Mouse (Mus musculus): ENCODE results near the gene Alyref2. TPM values are rescaled to one million over a fixed set of nuclear protein-coding genes. Genes with fewer than 3 reads are reported as not detected.
"Not testable (repeated sequence)": the region's sequence is repeated elsewhere in the genome, so short reads cannot be mapped to it uniquely, and the experiment has no call there.

Gene Alyref2
- total RNA-seq (2015) (5.1 and 5.8 TPM in 2 replicates), total RNA-seq (2017) (9.1 and 10.8 TPM in 2 replicates)

- peak; percentile 55 for ATAC-seq (replicated peaks; ENCODE audit: poor library complexity)
Observed at GRCm38 (mm10) chr1:171503250-171503591, at the start of gene Alyref2. Gene Alyref2, plus strand, starts transcription at chr1:171503478.

DNA sequence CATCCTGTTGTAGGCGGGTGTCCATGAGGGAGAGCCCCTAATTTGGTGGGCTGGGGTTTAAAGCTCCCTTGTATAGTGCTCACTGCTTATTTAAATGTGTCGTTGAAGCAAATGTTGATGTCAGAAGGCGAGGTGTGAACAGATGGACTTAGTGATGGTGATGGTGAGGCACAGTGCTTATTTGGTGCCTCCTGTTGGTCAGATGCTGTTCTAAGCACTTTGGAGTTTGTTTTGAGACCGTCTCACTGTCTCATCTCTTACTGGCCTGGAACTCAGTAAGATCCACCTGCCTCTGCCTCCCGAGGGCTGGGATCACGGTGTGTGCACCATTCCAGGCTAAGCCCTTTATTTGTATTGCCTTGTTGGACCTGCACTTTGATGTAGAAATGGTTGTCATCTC lies 48.4 kb upstream of the Alyref2 start:
- ATAC-seq (replicated peaks; ENCODE audit: poor library complexity): no peak

GRCm38 (mm10) chr1:171457568-171457967 lies 45.7 kb upstream of the Alyref2 start:
- ATAC-seq (replicated peaks; ENCODE audit: poor library complexity): no peak

DNA sequence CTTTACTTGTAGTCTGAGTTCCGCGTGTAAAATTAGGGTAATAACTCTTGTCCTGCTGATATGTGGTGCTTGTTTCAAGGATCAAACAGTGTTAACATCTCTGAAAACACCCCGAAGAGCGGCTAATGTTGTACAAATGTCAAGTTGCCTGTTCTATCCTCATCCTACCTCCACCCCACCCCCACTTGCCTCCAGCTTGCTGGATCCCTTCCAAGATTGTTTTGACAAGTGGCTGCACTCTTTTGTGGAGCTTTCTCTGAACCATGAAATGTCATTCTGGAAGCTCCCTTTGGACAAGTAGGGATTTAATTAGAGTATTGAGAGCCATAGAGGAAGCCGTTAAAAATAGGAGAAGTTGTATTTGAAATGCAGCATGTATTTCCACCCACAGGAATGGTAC lies 43.5 kb upstream of the Alyref2 start:
- ATAC-seq (replicated peaks; ENCODE audit: poor library complexity): no peak

GRCm38 (mm10) chr1:171460551-171461503 lies 42.5 kb upstream of the Alyref2 start:
- no peak for ATAC-seq (replicated peaks; ENCODE audit: poor library complexity)

GRCm38 (mm10) chr1:171463133-171463532 lies 40.1 kb upstream of the Alyref2 start:
- ATAC-seq (replicated peaks; ENCODE audit: poor library complexity): peak; percentile 87

DNA sequence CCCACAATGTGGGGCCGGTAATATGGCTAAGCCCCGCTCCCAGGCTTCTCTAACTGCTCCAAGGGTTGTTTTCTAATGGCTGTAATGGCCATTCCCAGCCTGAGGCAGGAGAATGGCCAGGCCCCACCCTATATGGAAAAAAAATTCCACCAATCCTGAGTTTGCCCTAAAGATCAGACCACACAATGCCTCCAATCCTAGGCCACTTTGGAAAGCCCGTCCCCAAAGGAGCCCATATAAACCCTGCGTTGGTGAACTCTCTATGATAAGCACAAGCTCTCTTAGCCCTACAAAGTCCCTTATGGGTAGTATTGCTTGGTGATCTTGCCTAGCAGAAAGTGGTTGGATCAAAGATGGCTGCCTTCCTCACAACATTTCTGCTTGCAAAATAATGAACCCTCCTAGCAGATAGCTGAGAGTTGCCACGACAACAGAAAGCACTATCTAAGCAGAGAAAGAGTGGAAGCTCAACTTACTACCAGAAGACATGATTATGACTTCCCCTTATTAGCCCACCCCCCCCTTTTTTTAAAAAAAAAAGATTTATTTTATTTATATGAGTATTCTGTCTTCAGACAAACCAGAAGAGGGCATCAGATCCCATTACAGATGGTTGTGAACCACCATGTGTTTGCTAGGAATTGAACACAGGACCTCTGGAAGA lies 37.4 kb upstream of the Alyref2 start:
- no peak for ATAC-seq (replicated peaks; ENCODE audit: poor library complexity)

DNA sequence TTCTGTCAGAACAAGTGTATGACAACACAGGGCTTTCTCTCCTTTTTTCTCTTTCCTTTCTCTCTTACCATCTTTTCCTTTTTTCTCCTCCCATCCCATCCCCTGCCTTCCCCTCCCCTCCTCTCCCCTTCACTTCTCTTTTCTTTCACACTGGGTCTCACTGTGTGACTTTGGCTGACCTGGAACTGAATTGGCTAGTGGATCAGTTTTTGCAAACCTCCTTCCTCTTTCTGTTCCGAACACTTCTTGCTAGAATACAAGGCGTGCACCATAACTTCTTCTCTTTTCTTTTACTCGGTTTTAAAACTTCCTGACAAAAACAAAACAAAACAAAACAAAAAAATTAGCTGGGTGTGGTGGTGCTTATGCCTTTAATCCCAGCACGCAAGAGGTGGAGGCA lies 36.7 kb upstream of the Alyref2 start:
- peak; percentile 42 for ATAC-seq (replicated peaks; ENCODE audit: poor library complexity)

DNA sequence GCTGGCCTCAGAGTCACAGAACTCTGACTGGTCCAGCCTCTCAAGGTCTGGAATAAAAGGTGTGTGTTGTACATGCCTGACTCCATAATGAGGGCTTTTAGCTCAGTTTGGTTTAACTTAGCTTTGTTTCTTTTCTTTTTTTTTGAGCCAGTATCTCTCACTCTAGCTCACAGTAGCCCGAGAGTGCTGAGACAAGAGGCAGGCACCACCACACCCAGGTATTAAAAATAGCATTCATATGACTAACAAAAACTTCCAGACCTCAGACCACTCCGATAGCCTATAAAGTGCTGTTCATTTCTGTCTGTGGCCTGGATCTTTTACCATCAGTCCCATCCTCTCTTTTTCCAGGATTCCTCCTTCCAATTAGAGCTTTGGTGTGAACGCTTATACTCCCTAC lies 33.6 kb upstream of the Alyref2 start:
- ATAC-seq (replicated peaks; ENCODE audit: poor library complexity): no peak

DNA sequence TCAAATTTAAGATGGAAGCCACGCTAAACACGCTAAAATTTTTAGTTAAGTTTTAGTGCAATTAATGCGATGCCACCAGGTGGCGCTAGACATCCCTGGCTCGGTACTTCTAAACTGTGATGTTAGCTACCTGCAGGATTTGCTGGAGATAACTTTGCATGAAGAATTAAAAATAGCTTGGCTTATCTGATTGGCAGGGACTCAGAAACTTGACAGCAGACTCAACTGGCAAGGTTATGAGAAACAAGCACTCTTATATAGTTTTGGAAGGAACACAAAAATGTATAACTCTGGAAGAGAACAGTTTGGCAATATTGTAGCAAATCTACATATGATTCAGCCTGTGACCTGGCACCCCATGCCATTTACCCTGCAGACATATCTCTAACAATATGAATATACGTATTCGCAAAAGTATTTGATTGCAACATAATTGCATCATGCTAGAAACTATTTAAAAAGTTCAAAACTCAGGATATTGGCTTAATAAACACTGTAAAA lies 32.9 kb upstream of the Alyref2 start:
- peak; percentile 69 for ATAC-seq (replicated peaks; ENCODE audit: poor library complexity)

DNA sequence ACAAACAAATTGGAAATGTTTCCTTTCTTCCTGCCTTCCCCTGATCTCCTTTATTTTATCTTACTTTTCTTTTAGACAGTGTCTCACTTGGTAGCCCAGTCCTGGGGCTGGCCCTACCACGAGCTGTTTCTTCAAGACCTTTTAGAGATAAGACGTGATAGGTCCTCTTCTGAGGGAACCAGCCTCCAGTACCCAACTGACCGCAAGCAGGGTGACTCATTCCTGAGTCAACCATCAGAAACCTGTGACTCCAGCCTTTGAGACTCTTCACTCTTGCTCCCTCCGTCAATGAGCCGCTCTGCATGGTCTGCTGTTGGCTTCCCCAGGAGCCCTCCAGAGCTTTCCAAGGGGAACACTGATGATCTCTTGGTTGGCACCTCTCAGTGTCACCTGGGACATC lies 32.4 kb upstream of the Alyref2 start:
- ATAC-seq (replicated peaks; ENCODE audit: poor library complexity): peak; percentile 64

DNA sequence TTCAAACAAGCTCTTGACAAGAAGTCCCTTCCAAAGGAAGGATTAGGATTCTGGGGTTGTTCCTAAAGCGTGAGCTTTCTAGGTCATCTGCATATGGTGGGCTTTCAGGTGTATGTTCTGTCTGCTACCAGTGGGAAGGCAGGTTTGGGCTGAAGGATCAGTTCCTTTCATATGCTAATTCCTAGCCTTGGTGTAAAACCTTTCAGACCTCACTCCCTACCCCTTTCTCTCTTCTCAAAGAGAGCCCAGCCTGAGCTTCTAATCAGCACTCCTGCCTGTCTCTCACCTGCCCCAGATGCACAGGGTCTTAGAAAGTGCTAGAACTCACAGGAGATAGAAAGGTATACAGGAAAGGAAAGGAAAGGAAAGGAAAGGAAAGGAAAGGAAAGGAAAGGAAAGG lies 31.8 kb upstream of the Alyref2 start:
- no peak for ATAC-seq (replicated peaks; ENCODE audit: poor library complexity)

DNA sequence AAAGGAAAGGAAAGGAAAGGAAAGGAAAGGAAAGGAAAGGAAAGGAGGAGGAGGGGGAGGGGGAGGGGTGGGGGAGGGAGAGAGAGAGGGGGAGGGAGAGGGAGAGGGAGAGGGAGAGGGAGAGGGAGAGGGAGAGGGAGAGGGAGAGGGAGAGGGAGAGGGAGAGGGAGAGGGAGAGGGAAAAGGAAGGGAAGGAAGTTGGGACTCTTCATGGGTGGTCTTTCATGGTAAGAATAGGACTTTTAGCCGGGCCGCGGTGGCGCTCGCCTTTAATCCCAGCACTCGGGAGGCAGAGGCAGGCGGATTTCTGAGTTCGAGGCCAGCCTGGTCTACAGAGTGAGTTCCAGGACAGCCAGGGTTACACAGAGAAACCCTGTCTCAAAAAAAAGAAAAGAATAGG lies 31.3 kb upstream of the Alyref2 start:
- not testable (repeated sequence) for ATAC-seq (replicated peaks; ENCODE audit: poor library complexity)

GRCm38 (mm10) chr1:171473506-171473905 lies 29.8 kb upstream of the Alyref2 start:
- no peak for ATAC-seq (replicated peaks; ENCODE audit: poor library complexity)

DNA sequence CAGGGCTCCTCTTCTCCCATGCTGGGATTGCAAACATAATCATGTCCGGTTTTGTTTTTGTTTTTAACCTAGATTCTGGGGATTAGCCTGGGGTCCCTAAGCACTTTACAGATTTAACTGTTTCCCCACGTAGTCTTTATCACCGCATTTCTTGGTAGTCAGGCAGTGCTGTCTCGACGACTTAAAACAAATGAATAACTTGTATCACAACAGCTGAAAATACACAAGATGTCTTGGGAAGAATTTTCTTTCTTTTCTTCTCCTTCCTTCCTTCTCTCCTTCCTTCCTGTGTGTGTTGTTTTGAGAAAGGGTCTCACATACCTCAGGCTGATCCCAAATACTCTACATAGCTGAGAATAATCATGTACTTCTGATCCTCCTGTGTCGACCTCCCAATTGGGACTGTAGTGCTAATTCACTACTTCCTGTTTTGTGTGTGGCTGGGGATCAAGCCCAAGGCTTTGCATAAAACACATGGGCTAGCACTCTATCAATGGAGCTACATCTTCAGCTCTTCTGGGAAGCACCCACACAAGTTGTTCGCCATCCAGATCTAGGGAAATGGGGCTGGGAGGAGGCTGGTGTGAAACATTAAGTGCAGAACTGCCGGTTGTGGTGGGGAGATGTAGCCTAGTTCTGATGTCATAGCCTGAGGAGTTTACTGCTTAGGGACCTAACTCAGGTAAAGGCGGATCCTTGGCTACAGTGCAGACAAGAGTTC lies 29.2 kb upstream of the Alyref2 start:
- no peak for ATAC-seq (replicated peaks; ENCODE audit: poor library complexity)

- no peak for ATAC-seq (replicated peaks; ENCODE audit: poor library complexity)
Observed at GRCm38 (mm10) chr1:171477123-171477522, 26.2 kb upstream of the Alyref2 start.

DNA sequence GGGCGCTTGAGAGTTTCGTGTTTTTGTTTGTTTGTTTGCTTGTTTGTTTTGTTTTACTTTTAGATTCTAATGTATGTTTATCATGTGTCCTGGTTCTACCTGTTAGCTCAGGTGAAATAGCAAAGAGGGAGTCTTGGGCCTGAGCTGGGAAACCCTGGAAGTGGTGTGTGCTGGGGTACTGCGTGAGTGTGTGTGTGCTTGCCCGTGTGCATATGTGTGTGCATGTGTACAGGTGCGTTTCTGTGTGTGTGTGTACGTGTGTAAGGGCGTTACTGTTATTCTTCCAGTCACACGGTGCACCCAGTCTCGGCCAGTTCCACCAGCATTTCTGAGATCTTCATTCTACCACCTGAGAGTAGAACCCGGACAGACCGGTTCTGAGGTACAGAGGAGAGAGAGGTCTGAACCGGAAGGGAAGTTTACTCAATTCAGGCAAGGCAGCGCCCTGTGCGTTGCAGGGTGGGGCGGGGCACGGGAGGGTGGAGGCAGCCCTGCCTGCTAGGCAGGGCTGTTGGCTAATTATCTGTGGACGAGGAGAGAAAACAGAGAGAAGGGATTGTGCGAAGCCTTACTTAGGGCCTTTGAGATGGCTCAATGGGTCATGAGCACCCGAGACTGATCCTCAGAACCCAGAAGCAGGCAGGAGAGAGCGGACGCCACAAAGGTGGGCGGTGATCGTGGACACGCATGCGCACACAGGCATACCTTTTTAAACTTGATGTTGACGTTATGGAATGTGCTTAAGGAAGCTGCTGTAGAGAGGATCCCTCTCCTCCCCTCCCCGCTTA lies 25.3 kb upstream of the Alyref2 start:
- ATAC-seq (replicated peaks; ENCODE audit: poor library complexity): peak; percentile 71

DNA sequence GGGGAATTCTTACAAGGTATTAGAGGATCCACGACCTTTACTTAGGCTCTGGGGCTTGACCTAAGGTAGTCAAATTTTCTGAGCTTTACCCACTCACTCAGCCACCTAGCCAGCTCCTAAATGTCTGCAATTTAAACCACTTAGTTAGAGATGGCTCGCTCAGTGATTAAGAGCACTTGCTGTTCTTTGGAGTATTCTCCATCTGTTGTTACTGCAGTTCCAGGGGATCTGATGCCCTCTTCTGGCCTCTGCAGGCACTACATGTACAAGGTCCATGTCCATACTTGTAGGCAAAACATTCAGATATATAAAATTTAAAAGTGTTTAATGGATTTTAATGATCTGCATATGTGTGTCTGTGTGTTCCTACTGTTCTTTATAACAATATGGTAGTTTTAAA lies 24.3 kb upstream of the Alyref2 start:
- peak; percentile 83 for ATAC-seq (replicated peaks; ENCODE audit: poor library complexity)

- ATAC-seq (replicated peaks; ENCODE audit: poor library complexity): no peak
Observed at GRCm38 (mm10) chr1:171494241-171494640, 9.0 kb upstream of the Alyref2 start.

GRCm38 (mm10) chr1:171495371-171495770 lies 7.9 kb upstream of the Alyref2 start:
- no peak for ATAC-seq (replicated peaks; ENCODE audit: poor library complexity)

GRCm38 (mm10) chr1:171499856-171500255 lies 3.4 kb upstream of the Alyref2 start:
- no peak for ATAC-seq (replicated peaks; ENCODE audit: poor library complexity)
